Mouse (Mus musculus): Measurements from ENCODE around the gene Shld2. TPM values are rescaled to one million over a fixed set of nuclear protein-coding genes. Genes with fewer than 3 reads are reported as not detected.

Gene Shld2
- polyA plus RNA-seq, 1 experiment from 2014 or later = 7.0 TPM

- Histone ChIP-seq H3K27ac (no peak overlapping the region), H3K9ac (no peak overlapping the region), H3K27me3 (replicated peaks) (no peaks in the 10 kb centered on the region), H3K4me3 (replicated peaks) (no peak overlapping the region), H3K9me3 (no peaks in the 10 kb centered on the region), H3K36me3 (no peaks in the 10 kb centered on the region), H3K4me2 (replicated peaks) (no peak overlapping the region), H3K4me1 (replicated peaks) (peaks cover 16% of the 10 kb centered on the region)
- 33% methylated on average over 2 of the region's 2 CpGs for WGBS
- ATAC-seq = 0 out of 2 replicates have a peak, but pooled peaks have one; percentile 24
Observed at GRCm38 (mm10) chr14:34297634-34298033, 12.7 kb downstream of the Shld2 start.

GRCm38 (mm10) chr14:34297038-34297437, 13.3 kb downstream of the Shld2 start:
- ATAC-seq = peak; percentile 71
- H3K9ac ChIP-seq = no peak overlapping the region
- H3K27me3 ChIP-seq (replicated peaks) = no peaks in the 10 kb centered on the region
- 40% methylated on average over 4 of the region's 4 CpGs for WGBS
- H3K4me3 ChIP-seq (replicated peaks) = no peak overlapping the region
- H3K27ac ChIP-seq = no peak overlapping the region
- H3K9me3 ChIP-seq = no peaks in the 10 kb centered on the region
- no peaks in the 10 kb centered on the region for H3K36me3 ChIP-seq
- H3K4me1 ChIP-seq (replicated peaks) = peaks cover 16% of the 10 kb centered on the region
- H3K4me2 ChIP-seq (replicated peaks) = no peak overlapping the region

- Histone ChIP-seq H3K9me3 (no peaks in the 10 kb centered on the region), H3K27ac (no peak overlapping the region), H3K36me3 (no peaks in the 10 kb centered on the region), H3K4me2 (replicated peaks) (no peak overlapping the region), H3K4me3 (replicated peaks) (no peak overlapping the region), H3K27me3 (replicated peaks) (no peaks in the 10 kb centered on the region), H3K4me1 (replicated peaks) (peaks cover 16% of the 10 kb centered on the region), H3K9ac (no peak overlapping the region)
- WGBS = 70% methylated on average over 7 of the region's 7 CpGs
- no peak for ATAC-seq
Observed at GRCm38 (mm10) chr14:34296350-34296749, 13.9 kb downstream of the Shld2 start.

GRCm38 (mm10) chr14:34293641-34294040, 16.7 kb downstream of the Shld2 start:
- H3K36me3 ChIP-seq = no peaks in the 10 kb centered on the region
- no peak overlapping the region for H3K4me2 ChIP-seq (replicated peaks)
- H3K27me3 ChIP-seq (replicated peaks) = no peaks in the 10 kb centered on the region
- H3K27ac ChIP-seq = no peak overlapping the region
- no peaks in the 10 kb centered on the region for H3K9me3 ChIP-seq
- no peak for ATAC-seq
- H3K9ac ChIP-seq = no peak overlapping the region
- 83% methylated on average over 3 of the region's 3 CpGs for WGBS
- peaks cover 5% of the 10 kb centered on the region for H3K4me1 ChIP-seq (replicated peaks)
- no peak overlapping the region for H3K4me3 ChIP-seq (replicated peaks)

GRCm38 (mm10) chr14:34290229-34290628, 20.1 kb downstream of the Shld2 start:
- no peaks in the 10 kb centered on the region for H3K4me1 ChIP-seq (replicated peaks)
- no peak for ATAC-seq
- no peak overlapping the region for H3K4me3 ChIP-seq (replicated peaks)
- no peaks in the 10 kb centered on the region for H3K9me3 ChIP-seq
- H3K27me3 ChIP-seq (replicated peaks) = no peaks in the 10 kb centered on the region
- WGBS = 41% methylated on average over 1 of the region's 1 CpGs
- H3K9ac ChIP-seq = no peak overlapping the region
- H3K36me3 ChIP-seq = no peaks in the 10 kb centered on the region
- H3K4me2 ChIP-seq (replicated peaks) = no peak overlapping the region
- no peak overlapping the region for H3K27ac ChIP-seq

- no peak overlapping the region for H3K27ac ChIP-seq
- ATAC-seq = peak; percentile 72
Observed at GRCm38 (mm10) chr14:34289259-34290015, 20.9 kb downstream of the Shld2 start.

GRCm38 (mm10) chr14:34288396-34288795, 21.9 kb downstream of the Shld2 start:
- WGBS = 61% methylated on average over 2 of the region's 2 CpGs

More at GRCm38 (mm10) chr14:34289259-34290015, 20.9 kb downstream of the Shld2 start:
- H3K27me3 ChIP-seq (replicated peaks) = no peaks in the 10 kb centered on the region
- H3K9me3 ChIP-seq = no peaks in the 10 kb centered on the region
- WGBS = 65% methylated on average over 3 of the region's 3 CpGs
- H3K36me3 ChIP-seq = no peaks in the 10 kb centered on the region
- no peaks in the 10 kb centered on the region for H3K4me1 ChIP-seq (replicated peaks)
- no peak overlapping the region for H3K4me2 ChIP-seq (replicated peaks)
- no peak overlapping the region for H3K4me3 ChIP-seq (replicated peaks)
- no peak overlapping the region for H3K9ac ChIP-seq

GRCm38 (mm10) chr14:34281736-34282269, 28.5 kb downstream of the Shld2 start:
- ATAC-seq = peak; percentile 84
- Histone ChIP-seq H3K27me3 (replicated peaks) (no peaks in the 10 kb centered on the region), H3K4me3 (replicated peaks) (no peak overlapping the region), H3K9me3 (no peaks in the 10 kb centered on the region), H3K36me3 (no peaks in the 10 kb centered on the region), H3K4me1 (replicated peaks) (no peaks in the 10 kb centered on the region), H3K27ac (no peak overlapping the region), H3K9ac (no peak overlapping the region), H3K4me2 (replicated peaks) (no peak overlapping the region)
- 83% methylated on average over 5 of the region's 5 CpGs for WGBS

More at GRCm38 (mm10) chr14:34288396-34288795, 21.9 kb downstream of the Shld2 start:
- Histone ChIP-seq H3K4me3 (replicated peaks) (no peak overlapping the region), H3K27me3 (replicated peaks) (no peaks in the 10 kb centered on the region), H3K4me1 (replicated peaks) (no peaks in the 10 kb centered on the region), H3K9ac (no peak overlapping the region), H3K36me3 (no peaks in the 10 kb centered on the region), H3K27ac (no peak overlapping the region), H3K4me2 (replicated peaks) (no peak overlapping the region), H3K9me3 (no peaks in the 10 kb centered on the region)
- no peak for ATAC-seq

- no peaks in the 10 kb centered on the region for H3K36me3 ChIP-seq
- no peak overlapping the region for H3K4me3 ChIP-seq (replicated peaks)
- H3K4me2 ChIP-seq (replicated peaks) = no peak overlapping the region
- H3K27me3 ChIP-seq (replicated peaks) = no peaks in the 10 kb centered on the region
- 80% methylated on average over 2 of the region's 2 CpGs for WGBS
- H3K9me3 ChIP-seq = no peaks in the 10 kb centered on the region
- no peaks in the 10 kb centered on the region for H3K4me1 ChIP-seq (replicated peaks)
- H3K9ac ChIP-seq = no peak overlapping the region
- H3K27ac ChIP-seq = no peak overlapping the region
- ATAC-seq = no peak
Observed at GRCm38 (mm10) chr14:34280798-34281197, 29.5 kb downstream of the Shld2 start.

GRCm38 (mm10) chr14:34279726-34280125, 30.6 kb downstream of the Shld2 start:
- 0 out of 2 replicates have a peak, but pooled peaks cover 2% of the 10 kb centered on the region for H3K4me1 ChIP-seq (replicated peaks)
- H3K27me3 ChIP-seq (replicated peaks) = no peaks in the 10 kb centered on the region
- H3K9me3 ChIP-seq = no peaks in the 10 kb centered on the region
- ATAC-seq = no peak
- H3K27ac ChIP-seq = no peak overlapping the region
- no peak overlapping the region for H3K4me2 ChIP-seq (replicated peaks)
- 86% methylated on average over 4 of the region's 4 CpGs for WGBS
- no peak overlapping the region for H3K4me3 ChIP-seq (replicated peaks)
- H3K36me3 ChIP-seq = no peaks in the 10 kb centered on the region
- no peak overlapping the region for H3K9ac ChIP-seq

- peak; percentile 93 for ATAC-seq
- Histone ChIP-seq H3K4me1 (replicated peaks) (0 out of 2 replicates have a peak, but pooled peaks cover 3% of the 10 kb centered on the region), H3K36me3 (no peaks in the 10 kb centered on the region), H3K4me3 (replicated peaks) (no peak overlapping the region), H3K9me3 (no peaks in the 10 kb centered on the region), H3K4me2 (replicated peaks) (0 out of 2 replicates have a peak overlapping the region, but pooled peaks have one; percentile 9), H3K9ac (no peak overlapping the region), H3K27me3 (replicated peaks) (no peaks in the 10 kb centered on the region), H3K27ac (peak overlapping the region; percentile 51; the same call in 1 of the 2 replicates)
- 63% methylated on average over 4 of the region's 4 CpGs for WGBS
Observed at GRCm38 (mm10) chr14:34275225-34275624, 35.1 kb downstream of the Shld2 start.

GRCm38 (mm10) chr14:34274141-34274540, 36.2 kb downstream of the Shld2 start:
- Histone ChIP-seq H3K27me3 (replicated peaks) (no peaks in the 10 kb centered on the region), H3K36me3 (no peaks in the 10 kb centered on the region), H3K4me1 (replicated peaks) (0 out of 2 replicates have a peak, but pooled peaks cover 3% of the 10 kb centered on the region), H3K4me3 (replicated peaks) (no peak overlapping the region), H3K27ac (no peak overlapping the region), H3K9me3 (no peaks in the 10 kb centered on the region), H3K9ac (no peak overlapping the region), H3K4me2 (replicated peaks) (no peak overlapping the region)
- WGBS = 78% methylated on average over 3 of the region's 3 CpGs
- ATAC-seq = 0 out of 2 replicates have a peak, but pooled peaks have one; percentile 35

All from intestine, embryonic 15.5 days (tissue).